Mouse (Mus musculus) embryonic fibroblast, embryonic 13.5 days (primary cell): ENCODE results near the gene Mmp19.
"Not testable (repeated sequence)": the region's sequence is repeated elsewhere in the genome, so short reads cannot be mapped to it uniquely, and the experiment has no call there.

Source experiments
- CTCF ChIP-seq: IDR thresholded peaks from 2 replicates; pipeline ENCODE4 v1.5.1; 2011; ENCODE audit warnings: mild to moderate bottlenecking, control low read depth, low read length, moderate library complexity, borderline replicate concordance; ENCODE audit not compliant: insufficient read depth
- POLR2A ChIP-seq: IDR thresholded peaks from 2 replicates; pipeline ENCODE4 v1.6.1; 2011; ENCODE audit warnings: low read depth, mild to moderate bottlenecking, control low read depth, low read length, moderate library complexity

DNA sequence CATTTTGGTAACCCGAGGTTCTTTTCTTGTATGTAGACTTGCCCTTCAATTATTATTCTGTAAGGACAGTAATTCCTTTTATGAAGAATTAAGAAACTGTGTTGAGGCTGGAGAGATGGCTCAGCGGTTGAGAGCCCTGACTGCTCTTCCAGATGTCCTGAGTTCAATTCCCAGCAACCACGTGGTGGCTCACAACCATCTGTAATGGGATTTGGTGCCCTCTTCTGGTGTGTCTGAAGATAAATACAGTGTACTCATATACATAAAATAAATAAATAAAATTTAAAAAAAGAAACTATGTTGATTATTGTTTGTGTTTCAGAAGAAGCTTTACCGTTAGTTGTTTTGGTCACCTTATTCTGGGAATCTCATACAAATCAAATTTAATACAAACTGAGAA lies 32.4 kb downstream of the Mmp19 start:
- TF ChIP-seq POLR2A, CTCF: not testable (repeated sequence)
